Mouse (Mus musculus) right cerebral cortex, postnatal 36 days (tissue): ENCODE measurements around the gene Setdb2.
"Not testable (repeated sequence)": the region's sequence is repeated elsewhere in the genome, so short reads cannot be mapped to it uniquely, and the experiment has no call there.

Experiments
- DNase-seq, 2 experiments: peaks; one replicate each; pipeline ENCODE4 v3.0.0; 2022; ENCODE audit warnings: low spot score in 2 of 2, mixed read lengths in 1 of 2

Setdb2 gene

GRCm38 (mm10) chr14:59440558-59441471 is at the start of gene Setdb2, which contains the start of gene Cab39l:
Gene Setdb2 (minus strand): TSS chr14:59440884.
Gene Cab39l (plus strand): TSS chr14:59440972.
- peak; percentile 93 to 95 for DNase-seq

GRCm38 (mm10) chr14:59485247-59485810 is 44.6 kb upstream of the Setdb2 start:
- DNase-seq: no peak

DNA sequence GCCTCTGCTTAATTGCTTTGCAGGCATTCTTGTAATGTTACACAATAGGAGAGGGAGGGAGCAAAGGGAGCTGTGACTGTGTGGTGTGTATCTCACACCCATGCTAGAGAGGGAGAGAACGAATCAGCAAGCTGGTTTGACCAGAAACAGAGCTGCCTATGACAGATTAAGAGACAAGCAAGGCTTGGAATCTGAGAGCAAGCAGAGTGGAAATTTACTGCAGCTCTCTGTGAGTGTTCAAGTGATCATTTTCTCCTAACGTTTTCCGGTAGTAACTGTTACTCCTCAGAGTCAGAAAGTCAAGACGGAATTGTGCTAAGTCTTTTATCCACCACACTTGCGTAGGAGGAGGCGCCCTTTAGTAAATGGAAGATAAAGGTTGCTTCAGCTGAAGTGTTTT is 38.0 kb upstream of the Setdb2 start:
- DNase-seq: peak in 1 of 2 experiments; percentile 20

DNA sequence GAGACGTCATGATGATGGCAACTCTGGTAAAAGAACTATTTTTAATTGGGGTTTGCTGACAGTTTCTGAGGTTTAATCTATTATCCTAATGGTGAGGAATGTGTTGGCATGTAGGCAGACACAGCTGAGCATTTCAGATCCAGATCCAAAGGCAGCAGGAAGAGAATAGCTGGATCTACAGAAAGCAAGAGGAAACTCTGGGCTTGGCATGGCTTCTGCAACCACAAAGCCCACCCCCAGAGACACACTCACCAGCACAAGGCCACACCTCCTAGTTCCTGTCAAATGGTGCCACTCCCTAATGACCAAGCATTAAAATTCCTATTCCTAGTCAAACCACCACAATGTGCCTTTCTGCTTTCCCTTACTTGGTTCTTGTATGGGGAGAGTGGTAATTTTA is 30.1 kb upstream of the Setdb2 start:
- no peak for DNase-seq

- DNase-seq: no peak
Observed at GRCm38 (mm10) chr14:59467798-59468197, 27.1 kb upstream of the Setdb2 start.

DNA sequence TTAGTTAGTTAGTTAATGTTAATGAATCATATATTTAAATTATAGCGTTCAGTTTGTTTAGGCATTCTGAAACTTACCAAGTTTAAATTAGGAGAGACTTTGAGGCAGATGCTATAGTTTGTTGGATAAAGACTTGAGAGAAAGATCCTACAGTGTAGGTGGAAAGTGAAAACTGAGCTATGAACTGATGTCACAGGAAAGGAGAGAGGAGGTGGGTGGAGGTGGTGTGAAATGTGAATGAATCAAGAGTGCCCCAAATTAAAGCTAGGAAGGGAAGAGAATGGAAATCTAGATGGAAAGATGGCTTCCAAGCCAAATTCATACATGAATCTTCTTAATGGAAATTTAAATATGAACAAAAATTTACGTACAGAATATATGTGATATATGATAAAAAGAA is 25.8 kb upstream of the Setdb2 start:
- no peak for DNase-seq

DNA sequence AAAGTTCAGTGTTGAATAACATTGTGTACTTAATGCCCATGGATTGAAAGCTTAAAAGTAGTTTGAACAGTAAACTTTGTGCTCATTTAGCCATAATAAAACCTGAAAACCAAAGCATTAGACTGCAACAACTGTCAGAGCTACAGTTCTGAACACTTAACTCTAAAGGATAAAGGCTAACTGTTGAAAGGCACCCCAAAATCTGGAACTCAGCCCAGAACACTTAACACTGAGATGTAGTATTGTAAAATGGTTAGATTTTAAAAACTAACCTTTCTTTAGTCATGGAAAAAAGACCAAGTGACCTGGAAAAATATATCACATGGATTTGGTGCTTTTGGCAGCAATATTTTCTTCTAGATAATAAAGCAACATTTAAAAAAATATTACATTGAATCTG is 7.3 kb upstream of the Setdb2 start:
- DNase-seq: no peak

DNA sequence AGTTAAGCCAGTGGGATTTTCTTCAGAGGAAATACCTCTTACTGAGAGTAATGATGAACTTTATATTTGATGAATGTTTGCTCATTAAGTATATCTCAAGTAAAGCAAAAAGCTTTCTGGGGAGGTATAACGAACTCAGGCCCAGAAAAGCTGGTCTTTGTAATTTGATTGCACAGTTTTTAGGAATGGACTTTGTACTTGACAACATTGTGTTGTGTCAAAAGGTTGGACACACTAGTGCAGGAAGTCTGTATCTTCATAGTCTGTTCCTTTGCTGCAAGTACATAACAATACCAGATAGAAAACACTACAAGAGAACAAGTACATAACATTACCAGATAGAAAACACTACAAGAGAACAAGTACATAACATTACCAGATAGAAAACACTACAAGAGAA is 4.7 kb upstream of the Setdb2 start:
- no peak for DNase-seq

DNA sequence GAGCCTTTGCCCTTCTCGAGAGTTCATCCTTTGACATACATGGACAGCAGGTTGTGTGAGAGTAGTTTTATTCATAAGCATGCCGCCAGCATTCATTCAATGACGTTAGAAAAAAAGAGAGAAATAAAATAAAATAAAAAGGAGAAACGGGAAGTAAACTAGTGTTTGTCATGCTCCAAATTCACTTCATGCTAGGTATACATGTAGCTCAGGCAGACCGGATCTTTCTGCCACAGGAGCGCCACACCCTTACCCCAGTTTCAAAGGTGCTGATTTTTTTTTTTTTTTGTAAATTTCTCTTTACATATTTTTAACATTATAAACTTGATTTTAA is 755 bp upstream of the Setdb2 start:
- no peak for DNase-seq

DNA sequence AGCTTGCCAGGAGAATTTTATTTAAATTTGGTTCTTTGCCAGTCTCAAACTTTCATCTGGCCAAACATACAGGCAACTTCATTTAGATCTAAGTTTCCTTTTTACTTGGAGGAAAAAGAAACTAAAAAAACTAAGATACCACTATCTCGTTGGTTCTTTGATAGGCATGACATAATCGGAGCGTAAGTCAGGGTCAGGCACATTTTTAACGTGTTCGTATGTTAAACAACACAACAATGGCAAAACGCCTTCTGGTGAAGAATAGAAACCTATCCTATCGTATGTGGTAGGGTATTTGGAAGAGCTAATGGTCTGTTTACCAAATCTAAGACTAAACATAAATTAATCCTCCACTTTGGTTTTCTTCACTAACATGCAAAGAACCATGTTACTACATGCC is 645 bp downstream of the Setdb2 start:
- DNase-seq: no peak

- DNase-seq: no peak
Observed at GRCm38 (mm10) chr14:59438505-59438904, 2.2 kb downstream of the Setdb2 start.

GRCm38 (mm10) chr14:59437398-59437797 is 3.3 kb downstream of the Setdb2 start:
- no peak for DNase-seq

- no peak for DNase-seq
Observed at GRCm38 (mm10) chr14:59435206-59435605, 5.5 kb downstream of the Setdb2 start.

GRCm38 (mm10) chr14:59433902-59434301 is 6.8 kb downstream of the Setdb2 start:
- no peak for DNase-seq

DNA sequence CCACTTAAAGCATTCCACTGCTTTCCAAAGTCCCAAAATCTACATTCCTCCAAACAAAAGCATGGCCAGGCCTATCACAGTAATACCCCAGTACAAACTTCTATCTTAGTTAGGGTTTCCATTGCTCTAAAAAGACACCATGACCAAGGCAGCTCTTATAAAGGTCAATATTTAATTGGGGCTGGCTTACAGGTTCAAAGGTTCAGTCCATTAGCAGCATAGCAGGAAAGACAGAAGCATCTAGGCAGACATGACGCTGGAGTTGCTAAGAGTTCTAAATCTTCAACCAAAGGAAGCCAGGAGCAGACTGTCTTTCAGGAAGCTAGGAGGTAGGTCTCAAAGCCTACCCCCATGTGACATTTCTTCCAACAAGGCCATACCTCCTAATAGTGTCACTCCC is 10.1 kb downstream of the Setdb2 start:
- no peak for DNase-seq

- DNase-seq: no peak
Observed at GRCm38 (mm10) chr14:59422912-59423663, 17.6 kb downstream of the Setdb2 start.

- DNase-seq: no peak
Observed at GRCm38 (mm10) chr14:59418171-59418570, 22.5 kb downstream of the Setdb2 start.

DNA sequence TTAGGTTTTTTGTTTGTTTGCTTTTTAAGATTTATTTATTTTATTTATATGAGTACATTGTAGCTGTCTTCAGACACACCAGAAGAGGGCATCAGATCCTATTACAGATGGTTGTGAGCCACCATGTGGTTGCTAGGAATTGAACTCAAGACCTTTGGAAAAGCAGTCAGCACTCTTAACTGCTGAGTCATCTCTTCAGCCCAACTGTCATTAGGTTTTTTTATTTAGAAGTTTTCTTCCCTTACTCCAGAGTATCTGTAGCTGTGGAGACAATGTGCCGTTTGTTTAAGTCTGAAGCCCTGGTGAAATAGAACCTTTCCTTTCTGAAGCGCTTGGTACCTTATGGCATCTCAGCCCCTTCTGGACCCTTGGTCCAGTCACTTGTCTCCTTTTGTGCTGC is 25.7 kb downstream of the Setdb2 start:
- not testable (repeated sequence) for DNase-seq

GRCm38 (mm10) chr14:59396999-59397398 is 43.7 kb downstream of the Setdb2 start:
- no peak for DNase-seq

DNA sequence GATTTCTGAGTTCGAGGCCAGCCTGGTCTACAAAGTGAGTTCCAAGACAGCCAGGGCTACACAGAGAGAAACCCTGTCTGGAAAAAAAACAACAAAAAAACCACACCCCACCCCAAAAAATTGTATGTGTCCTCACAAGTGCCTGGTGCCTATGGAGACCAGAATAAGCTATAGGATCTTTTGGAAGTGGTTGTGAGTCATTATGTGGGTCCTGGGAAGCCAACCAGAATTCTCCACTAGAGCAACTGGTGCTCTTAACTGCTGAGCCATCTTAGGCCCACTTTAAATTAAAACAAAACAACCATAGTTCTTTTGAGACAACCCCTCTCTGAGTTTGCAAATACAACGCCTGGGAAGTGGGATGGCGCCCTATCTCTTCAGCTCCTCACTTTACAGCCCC is 45.4 kb downstream of the Setdb2 start, which contains the start of gene Phf11c:
Gene Phf11c, minus strand, starts transcription at position 101 of the 400 bp plus-strand sequence.
- no peak for DNase-seq

DNA sequence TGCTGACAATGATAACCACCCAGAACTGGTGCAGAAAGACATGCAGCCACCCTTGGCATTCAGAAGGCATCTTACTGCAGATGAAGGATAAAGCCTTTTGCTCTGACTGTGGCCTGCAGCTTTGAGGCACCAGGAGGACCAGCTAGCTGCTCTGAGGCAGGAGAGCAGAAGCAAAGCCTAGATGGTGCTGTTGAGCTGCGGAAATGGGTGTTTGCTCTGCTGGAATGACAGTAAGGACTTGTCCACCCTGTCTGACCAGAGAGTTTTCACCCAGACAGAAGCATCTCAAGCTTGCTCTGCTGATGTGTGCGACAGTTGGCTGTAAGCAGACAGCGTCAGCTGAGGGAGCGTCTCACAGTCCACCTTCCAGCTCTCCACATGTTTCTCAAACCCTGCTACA is 50.5 kb downstream of the Setdb2 start:
- DNase-seq: peak; percentile 23 to 28

DNA sequence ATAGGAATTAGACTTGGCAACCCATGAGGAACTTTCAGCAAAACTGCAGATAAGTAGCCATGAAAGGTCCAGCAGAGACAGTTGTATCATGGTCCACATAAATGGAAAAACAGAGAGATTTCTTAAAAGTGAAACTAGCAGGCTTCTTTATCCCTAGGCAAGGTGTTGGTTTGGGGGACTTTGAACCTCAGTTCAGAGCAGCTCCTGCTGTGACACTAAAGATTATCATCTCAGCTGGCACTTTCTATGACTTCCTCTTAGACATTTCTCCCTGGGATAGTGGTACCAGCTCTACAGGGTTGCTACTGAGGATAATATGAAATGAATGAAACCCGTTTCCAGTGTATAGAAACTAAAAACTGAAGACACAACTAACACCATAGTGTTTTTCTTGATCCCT is 51.2 kb downstream of the Setdb2 start:
- no peak for DNase-seq
